Mouse (Mus musculus): ENCODE results near the gene Cdhr3.
A peak's percentile ranks its signal among the peaks of the same experiment; 100 is the strongest.
"Not testable (repeated sequence)": the region's sequence is repeated elsewhere in the genome, so short reads cannot be mapped to it uniquely, and the experiment has no call there.

Cdhr3 gene

GRCm38 (mm10) chr12:33083362-33083761 is 9.3 kb downstream of the Cdhr3 start:
- DNase-seq (ENCODE audit: low read depth, low spot score), result peak; percentile 11

- DNase-seq (ENCODE audit: low read depth, low spot score), result peak; percentile 51
Observed at GRCm38 (mm10) chr12:33076309-33076708, 16.4 kb downstream of the Cdhr3 start.

- DNase-seq (ENCODE audit: low read depth, low spot score), result no peak
Observed at GRCm38 (mm10) chr12:33071901-33072672, 20.6 kb downstream of the Cdhr3 start.

- DNase-seq (ENCODE audit: low read depth, low spot score), result no peak
Observed at GRCm38 (mm10) chr12:33068977-33069376, 23.7 kb downstream of the Cdhr3 start.

GRCm38 (mm10) chr12:33066355-33066754 is 26.3 kb downstream of the Cdhr3 start:
- DNase-seq (ENCODE audit: low read depth, low spot score), result no peak

- no peak for DNase-seq (ENCODE audit: low read depth, low spot score)
Observed at GRCm38 (mm10) chr12:33065162-33065561, 27.5 kb downstream of the Cdhr3 start.

- DNase-seq (ENCODE audit: low read depth, low spot score), result no peak
Observed at GRCm38 (mm10) chr12:33064266-33064665, 28.4 kb downstream of the Cdhr3 start.

- no peak for DNase-seq (ENCODE audit: low read depth, low spot score)
Observed at GRCm38 (mm10) chr12:33063250-33063649, 29.4 kb downstream of the Cdhr3 start.

GRCm38 (mm10) chr12:33062379-33062778 is 30.3 kb downstream of the Cdhr3 start:
- not testable (repeated sequence) for DNase-seq (ENCODE audit: low read depth, low spot score)

- peak; percentile 47 for DNase-seq (ENCODE audit: low read depth, low spot score)
Observed at GRCm38 (mm10) chr12:33061651-33062050, 31.0 kb downstream of the Cdhr3 start.

- DNase-seq (ENCODE audit: low read depth, low spot score), result peak; percentile 55
Observed at GRCm38 (mm10) chr12:33057231-33058048, 35.2 kb downstream of the Cdhr3 start.

- DNase-seq (ENCODE audit: low read depth, low spot score), result peak; percentile 37
Observed at GRCm38 (mm10) chr12:33056574-33056973, 36.1 kb downstream of the Cdhr3 start.

- DNase-seq (ENCODE audit: low read depth, low spot score), result no peak
Observed at GRCm38 (mm10) chr12:33056074-33056473, 36.6 kb downstream of the Cdhr3 start.

- no peak for DNase-seq (ENCODE audit: low read depth, low spot score)
Observed at GRCm38 (mm10) chr12:33053746-33054145, 38.9 kb downstream of the Cdhr3 start.

- no peak for DNase-seq (ENCODE audit: low read depth, low spot score)
Observed at GRCm38 (mm10) chr12:33053311-33053710, 39.4 kb downstream of the Cdhr3 start.

GRCm38 (mm10) chr12:33048391-33048790 is 44.3 kb downstream of the Cdhr3 start:
- peak; percentile 85 for DNase-seq (ENCODE audit: low read depth, low spot score)

GRCm38 (mm10) chr12:33046434-33046833 is 46.2 kb downstream of the Cdhr3 start:
- DNase-seq (ENCODE audit: low read depth, low spot score), result no peak

- DNase-seq (ENCODE audit: low read depth, low spot score), result no peak
Observed at GRCm38 (mm10) chr12:33045533-33046361, 46.9 kb downstream of the Cdhr3 start.

- no peak for DNase-seq (ENCODE audit: low read depth, low spot score)
Observed at GRCm38 (mm10) chr12:33041476-33041875, 51.2 kb downstream of the Cdhr3 start.

GRCm38 (mm10) chr12:33040811-33041210 is 51.9 kb downstream of the Cdhr3 start:
- no peak for DNase-seq (ENCODE audit: low read depth, low spot score)

- DNase-seq (ENCODE audit: low read depth, low spot score), result no peak
Observed at GRCm38 (mm10) chr12:33038676-33039075, 54.0 kb downstream of the Cdhr3 start.

Data from CD4-positive, CD25-positive, alpha-beta regulatory T cell, adult 2 months (primary cell).